Mouse (Mus musculus) C2C12 (cell line): ENCODE data around the gene Vapb. TPM values are rescaled to one million over a fixed set of nuclear protein-coding genes. Genes with fewer than 3 reads are reported as not detected.
"Not testable (repeated sequence)": the region's sequence is repeated elsewhere in the genome, so short reads cannot be mapped to it uniquely, and the experiment has no call there.

Experiments used
- H3K27me3 ChIP-seq: one replicate; pipeline ENCODE4 v1.6.1; 2011; ENCODE audit not compliant: control insufficient read depth, insufficient read depth, insufficient read length
- H3K36me3 ChIP-seq: one replicate; pipeline ENCODE4 v1.6.1; 2011; ENCODE audit not compliant: control insufficient read depth, insufficient read depth
- H3K4me3 ChIP-seq: one replicate; pipeline ENCODE4 v1.5.1; 2011; ENCODE audit warnings: mild to moderate bottlenecking, control low read depth; ENCODE audit not compliant: poor library complexity, insufficient read depth, severe bottlenecking
- H3K79me2 ChIP-seq: one replicate; pipeline ENCODE4 v1.6.1; 2011; ENCODE audit not compliant: control insufficient read depth, insufficient read depth
- H3K79me3 ChIP-seq: one replicate; pipeline ENCODE4 v1.6.1; 2011; ENCODE audit warnings: low read depth, control low read depth
- H3ac ChIP-seq: one replicate; pipeline ENCODE3; 2011; ENCODE audit warnings: low read depth; ENCODE audit not compliant: control insufficient read depth, insufficient read length
- CEBPB ChIP-seq: IDR thresholded peaks from one replicate; pipeline ENCODE4 v1.6.1; 2011; ENCODE audit warnings: low read depth, mild to moderate bottlenecking, control low read depth, moderate library complexity
- CTCF ChIP-seq: IDR thresholded peaks from one replicate; pipeline ENCODE4 v1.5.1; 2011; ENCODE audit not compliant: control insufficient read depth, insufficient read depth, insufficient read length
- FOSL1 ChIP-seq: IDR thresholded peaks from one replicate; pipeline ENCODE4 v1.8.0; 2011; ENCODE audit warnings: mild to moderate bottlenecking, low read length; ENCODE audit not compliant: poor library complexity, insufficient read depth, severe bottlenecking
- MAX ChIP-seq: IDR thresholded peaks from one replicate; pipeline ENCODE4 v1.6.1; 2011; ENCODE audit warnings: mild to moderate bottlenecking, control low read depth
- MYOD1 ChIP-seq: IDR thresholded peaks from one replicate; pipeline ENCODE4 v1.6.1; 2011; ENCODE audit warnings: low read depth; ENCODE audit not compliant: control insufficient read depth, insufficient read length
- MYOG ChIP-seq: IDR thresholded peaks from one replicate; pipeline ENCODE4 v1.6.1; 2011; ENCODE audit not compliant: control insufficient read depth, insufficient read length; ENCODE audit errors: extremely low read depth
- USF1 ChIP-seq: IDR thresholded peaks from one replicate; pipeline ENCODE4 v1.6.1; 2011; ENCODE audit warnings: low read depth, mild to moderate bottlenecking, control low read depth, moderate library complexity
- polyA plus RNA-seq: library from polyadenylated mRNA; unstranded; fragments of >200 nt; fragmentation: generic; extraction: Trizol; gene quantifications from one replicate; pipeline ENCODE4 v1.2.1, GENCODE M21; 2012; ENCODE audit warnings: missing spikeins

Gene Vapb
- polyA plus RNA-seq, 1 experiment: 37.4 TPM

DNA sequence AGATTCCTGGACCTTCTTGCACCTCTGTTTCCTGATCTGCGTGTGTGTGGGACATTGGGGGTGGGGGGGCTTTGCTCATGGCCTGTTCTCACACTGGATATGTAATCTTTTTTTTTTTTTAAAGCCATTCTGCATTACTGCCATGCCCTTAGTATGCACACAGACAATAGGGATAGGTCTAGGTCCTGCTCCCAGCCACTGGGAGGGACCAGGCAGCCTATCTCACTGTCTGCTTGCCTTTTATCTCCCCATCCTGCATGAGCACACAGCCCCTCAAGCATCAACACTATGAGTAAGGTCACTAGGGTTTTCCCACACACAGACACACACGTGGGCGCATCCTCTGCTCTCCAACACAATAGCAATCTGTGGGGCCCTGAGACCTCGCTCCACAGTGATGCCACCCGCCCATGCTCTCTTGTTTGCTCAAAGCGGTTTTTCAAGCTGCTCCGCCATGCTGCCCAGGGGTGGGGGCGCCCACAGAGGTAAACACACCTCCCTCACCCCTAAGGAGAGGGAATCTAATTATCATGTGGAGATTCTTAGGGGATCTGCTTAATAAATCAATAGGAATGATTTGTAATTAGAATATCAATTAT is 22.6 kb upstream of the Vapb start:
- no peaks in the 10 kb centered on the region for H3K79me3 ChIP-seq
- TF ChIP-seq FOSL1: no peak
- H3K79me2 ChIP-seq: no peaks in the 10 kb centered on the region
- H3K36me3 ChIP-seq: no peaks in the 10 kb centered on the region
- no peaks in the 10 kb centered on the region for H3K27me3 ChIP-seq
- no peak overlapping the region for H3ac ChIP-seq
- H3K4me3 ChIP-seq: no peak overlapping the region

DNA sequence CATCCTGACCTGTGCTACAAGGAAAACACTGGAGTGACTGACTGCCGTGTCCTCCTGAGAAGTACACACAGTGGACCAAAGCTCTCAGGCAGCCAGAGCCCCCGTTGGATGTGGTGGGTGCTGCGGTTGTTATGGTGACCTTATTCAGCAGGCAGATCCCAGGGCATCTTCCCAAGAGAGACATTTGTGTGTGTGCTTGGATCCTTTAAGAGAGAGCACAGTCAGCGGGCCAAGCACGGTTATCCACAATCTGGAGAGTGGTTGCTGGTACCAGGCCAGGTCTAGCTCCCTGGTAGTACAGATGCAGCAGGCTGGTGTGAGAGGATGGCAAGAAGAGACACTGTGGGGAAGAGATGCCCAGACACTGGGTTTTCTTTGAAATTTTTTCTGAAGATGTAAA is 20.3 kb upstream of the Vapb start:
- no peaks in the 10 kb centered on the region for H3K79me3 ChIP-seq
- no peaks in the 10 kb centered on the region for H3K79me2 ChIP-seq
- TF ChIP-seq MYOD1 (no peak), CEBPB (no peak), CTCF (no peak), USF1 (no peak), MYOG (no peak), MAX (no peak), FOSL1 (no peak)
- H3ac ChIP-seq: no peak overlapping the region
- H3K4me3 ChIP-seq: no peak overlapping the region
- no peaks in the 10 kb centered on the region for H3K27me3 ChIP-seq
- H3K36me3 ChIP-seq: no peaks in the 10 kb centered on the region

GRCm38 (mm10) chr2:173719115-173719514 is 18.2 kb upstream of the Vapb start, which contains the start of gene 1700010B08Rik:
TSS of gene 1700010B08Rik (plus strand) at chr2:173719415.
- H3K79me3 ChIP-seq, H3K4me3 ChIP-seq, H3ac ChIP-seq, H3K36me3 ChIP-seq, H3K79me2 ChIP-seq, H3K27me3 ChIP-seq: not testable (repeated sequence)

DNA sequence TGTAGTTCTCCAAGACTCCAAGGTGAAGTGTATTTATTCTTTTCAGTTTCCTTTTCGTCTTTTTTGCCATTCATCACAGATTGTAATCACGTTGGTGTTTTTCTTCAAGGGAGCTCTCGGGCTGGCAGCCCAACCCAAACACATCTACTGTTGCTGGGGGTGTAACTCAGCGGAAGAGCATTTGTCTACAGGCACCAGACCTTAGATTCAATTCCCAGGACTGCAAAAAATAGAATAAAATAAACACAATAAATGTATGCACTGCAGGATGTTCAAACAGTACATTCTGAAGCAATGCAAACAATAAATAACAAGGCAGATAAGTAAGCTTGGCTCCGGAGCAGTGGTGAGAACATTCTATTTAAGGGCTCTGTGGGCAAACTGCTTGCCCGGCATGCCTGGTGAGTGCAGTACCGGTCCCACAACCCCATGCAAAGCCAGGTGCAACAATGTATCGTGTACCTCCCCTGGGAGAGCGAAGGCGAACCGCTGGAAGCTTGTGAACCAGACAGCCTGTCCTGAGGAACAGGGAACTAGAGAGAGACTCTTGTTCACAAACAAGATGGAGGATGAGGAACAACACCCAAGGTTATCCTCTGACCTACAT is 15.0 kb upstream of the Vapb start:
- Histone ChIP-seq H3K79me3 (no peaks in the 10 kb centered on the region), H3K36me3 (no peaks in the 10 kb centered on the region), H3K27me3 (no peaks in the 10 kb centered on the region), H3ac (no peak overlapping the region), H3K79me2 (no peaks in the 10 kb centered on the region), H3K4me3 (no peak overlapping the region)
- TF ChIP-seq FOSL1 (no peak), MAX (no peak), CEBPB (no peak), MYOG (no peak), MYOD1 (no peak), USF1 (no peak), CTCF (no peak)

GRCm38 (mm10) chr2:173724382-173724781 is 12.9 kb upstream of the Vapb start:
- Histone ChIP-seq H3K27me3 (no peaks in the 10 kb centered on the region), H3K4me3 (no peak overlapping the region), H3K79me2 (no peaks in the 10 kb centered on the region), H3K36me3 (no peaks in the 10 kb centered on the region), H3ac (no peak overlapping the region), H3K79me3 (no peaks in the 10 kb centered on the region)
- TF ChIP-seq MYOG: no peak

- Histone ChIP-seq H3K4me3 (no peak overlapping the region), H3K79me2 (no peaks in the 10 kb centered on the region), H3K79me3 (no peaks in the 10 kb centered on the region), H3K27me3 (no peaks in the 10 kb centered on the region), H3ac (no peak overlapping the region), H3K36me3 (no peaks in the 10 kb centered on the region)
- TF ChIP-seq CEBPB (no peak), FOSL1 (no peak)
Measured at GRCm38 (mm10) chr2:173724940-173725807, 12.1 kb upstream of the Vapb start.
